In genomic region chr14:105532168-105532745, GRCm38 (mm10) we compare ENCODE assay signal across 20 mouse cellular contexts.
DNase-seq lines count a peak whose midpoint lies in the region; ATAC-seq lines count a peak whose summit lies in the region.
"Had no signal": no experiment of that assay in that cellular context is flagged by ENCODE, and none has a peak within 500 bp of the region (broad histone marks: within the 10 kb centered on the region; RNA-seq: fewer than 3 reads in every experiment).

No protein-coding gene starts in this region.

- H3K27me3 ChIP-seq in intestine, embryonic 16.5 days (replicated peaks; ENCODE audit: control insufficient read depth, insufficient read depth, low read length), result no peaks in the 10 kb centered on the region
- H3K27me3 ChIP-seq in intestine, embryonic 15.5 days (replicated peaks), result no peaks in the 10 kb centered on the region
- no peaks in the 10 kb centered on the region for H3K27me3 ChIP-seq in stomach, embryonic 15.5 days (replicated peaks)
- H3K27me3 ChIP-seq: liver, embryonic 13.5 days; midbrain, embryonic 12.5 days; neural tube, embryonic 13.5 days had no signal

- peak; percentile 44; the same call in 1 of the 2 replicates for ATAC-seq in intestine, embryonic 16.5 days
- no peak for ATAC-seq in intestine, embryonic 15.5 days
- peak; percentile 66; the same call in 1 of the 2 replicates for ATAC-seq in stomach, embryonic 15.5 days (ENCODE audit: insufficient read depth, low FRiP score, low read depth)
- no peak; the same call in 1 of the 2 replicates for ATAC-seq in frontal cortex, adult (ENCODE audit: low TSS enrichment)

- no peaks in the 10 kb centered on the region for H3K36me3 ChIP-seq in intestine, embryonic 16.5 days (ENCODE audit: control insufficient read depth, insufficient read depth, low read length)
- no peaks in the 10 kb centered on the region for H3K36me3 ChIP-seq in intestine, embryonic 15.5 days
- H3K36me3 ChIP-seq in stomach, embryonic 15.5 days, result no peaks in the 10 kb centered on the region
- H3K36me3 ChIP-seq: liver, embryonic 13.5 days; midbrain, embryonic 12.5 days; neural tube, embryonic 13.5 days had no signal

- 40% methylated on average over 10 of the region's 10 CpGs for WGBS in intestine, embryonic 16.5 days
- 37% methylated on average over 10 of the region's 10 CpGs for WGBS in intestine, embryonic 15.5 days
- 37% methylated on average over 10 of the region's 10 CpGs for WGBS in stomach, embryonic 15.5 days

- no peak overlapping the region for H3K9ac ChIP-seq in intestine, embryonic 16.5 days (ENCODE audit: low read depth, low read length)
- H3K9ac ChIP-seq in intestine, embryonic 15.5 days, result no peak overlapping the region
- H3K9ac ChIP-seq in stomach, embryonic 15.5 days, result no peak overlapping the region
- H3K9ac ChIP-seq: liver, embryonic 13.5 days; midbrain, embryonic 12.5 days; neural tube, embryonic 13.5 days had no signal

- no peak overlapping the region for H3K4me3 ChIP-seq in intestine, embryonic 16.5 days (ENCODE audit: low read length)
- no peak overlapping the region for H3K4me3 ChIP-seq in intestine, embryonic 15.5 days (replicated peaks)
- H3K4me3 ChIP-seq in stomach, embryonic 15.5 days (replicated peaks), result no peak overlapping the region
- H3K4me3 ChIP-seq: liver, embryonic 13.5 days; midbrain, embryonic 12.5 days; neural tube, embryonic 13.5 days had no signal

- H3K9me3 ChIP-seq in intestine, embryonic 16.5 days (ENCODE audit: control insufficient read depth, low read length), result no peaks in the 10 kb centered on the region
- H3K9me3 ChIP-seq in intestine, embryonic 15.5 days, result no peaks in the 10 kb centered on the region
- no peaks in the 10 kb centered on the region for H3K9me3 ChIP-seq in stomach, embryonic 15.5 days
- H3K9me3 ChIP-seq: liver, embryonic 13.5 days had no signal

- no peak overlapping the region for H3K4me2 ChIP-seq in intestine, embryonic 16.5 days (ENCODE audit: low read depth, low read length)
- H3K4me2 ChIP-seq in intestine, embryonic 15.5 days (replicated peaks), result no peak overlapping the region
- no peak overlapping the region for H3K4me2 ChIP-seq in stomach, embryonic 15.5 days
- H3K4me2 ChIP-seq: liver, embryonic 13.5 days; midbrain, embryonic 12.5 days; neural tube, embryonic 13.5 days had no signal

- no peaks in the 10 kb centered on the region for H3K4me1 ChIP-seq in intestine, embryonic 16.5 days (ENCODE audit: control insufficient read depth, insufficient read depth, low read length)
- 0 out of 2 replicates have a peak, but pooled peaks cover 3% of the 10 kb centered on the region for H3K4me1 ChIP-seq in intestine, embryonic 15.5 days (replicated peaks)
- no peaks in the 10 kb centered on the region for H3K4me1 ChIP-seq in stomach, embryonic 15.5 days
- H3K4me1 ChIP-seq: liver, embryonic 13.5 days; midbrain, embryonic 12.5 days; neural tube, embryonic 13.5 days had no signal

- H3K27ac ChIP-seq in intestine, embryonic 16.5 days (ENCODE audit: low read length), result no peak overlapping the region
- no peak overlapping the region for H3K27ac ChIP-seq in intestine, embryonic 15.5 days
- no peak overlapping the region for H3K27ac ChIP-seq in stomach, embryonic 15.5 days
- H3K27ac ChIP-seq: liver, embryonic 13.5 days; midbrain, embryonic 12.5 days; neural tube, embryonic 13.5 days had no signal

- DNase-seq in brain, adult 2 months (ENCODE audit: low read depth, low spot score), result peak; percentile 35
- peak; percentile 31 to 34 for DNase-seq in thymus, postnatal 36 days
- no peak for DNase-seq in gastrocnemius, postnatal 25 days
- DNase-seq: adrenal gland, postnatal 14 days; B cell, adult 2 months; cerebellum, adult 11 months; cerebellum, postnatal 14 days; gastrocnemius, postnatal 14 days; heart, postnatal 10 days; kidney, adult 2 months; kidney, postnatal 10 days; left cerebral cortex, postnatal 4 days; liver, embryonic 13.5 days; right cerebral cortex, adult 18-20 months had no signal

Comparison
In these comparisons a context has a peak if more than half of its experiments do, and no peak if none do; other contexts are left out.
1. ATAC-seq: peak in intestine, embryonic 16.5 days (single experiment) and stomach, embryonic 15.5 days (single experiment); none in intestine, embryonic 15.5 days (single experiment) and frontal cortex, adult (single experiment).